Mouse (Mus musculus): ENCODE measurements around the gene Kcnj9.

The Kcnj9 gene

DNA sequence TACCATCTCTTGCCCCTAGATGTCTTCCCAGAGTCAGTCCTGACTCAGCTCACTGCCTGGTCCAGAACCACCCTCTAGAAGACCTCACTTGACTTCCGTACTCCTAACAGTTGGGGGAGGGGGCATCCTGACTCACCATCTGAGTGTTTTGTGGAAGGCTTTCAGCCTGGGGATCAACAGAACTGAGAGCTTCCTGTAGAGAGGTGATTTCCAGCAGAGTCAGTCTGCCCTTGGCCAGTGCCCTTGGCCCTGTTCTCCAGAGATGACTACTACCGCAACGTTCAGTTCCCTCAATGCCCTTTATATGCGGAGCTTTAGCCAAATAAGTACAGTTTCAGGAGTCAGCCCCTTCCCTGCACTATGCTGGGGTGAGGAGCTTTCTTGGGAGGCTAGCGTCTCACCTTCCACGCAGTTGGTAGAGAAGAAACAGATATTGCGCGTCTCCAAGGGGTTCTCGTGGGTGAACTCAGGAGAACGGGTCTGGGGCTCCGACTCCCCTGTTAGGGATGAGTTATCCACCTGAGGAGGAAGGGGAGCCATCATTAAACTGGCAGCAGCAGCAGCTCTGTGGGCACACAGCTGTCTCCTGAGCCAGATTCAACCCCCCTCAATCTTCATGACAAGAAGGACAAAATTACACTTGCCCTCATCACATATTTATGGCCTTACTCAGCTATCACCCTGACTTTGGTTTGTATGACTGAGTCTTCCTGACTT lies 40.1 kb downstream of the Kcnj9 start:
- DNase-seq (ENCODE audit: low spot score): no peak

DNA sequence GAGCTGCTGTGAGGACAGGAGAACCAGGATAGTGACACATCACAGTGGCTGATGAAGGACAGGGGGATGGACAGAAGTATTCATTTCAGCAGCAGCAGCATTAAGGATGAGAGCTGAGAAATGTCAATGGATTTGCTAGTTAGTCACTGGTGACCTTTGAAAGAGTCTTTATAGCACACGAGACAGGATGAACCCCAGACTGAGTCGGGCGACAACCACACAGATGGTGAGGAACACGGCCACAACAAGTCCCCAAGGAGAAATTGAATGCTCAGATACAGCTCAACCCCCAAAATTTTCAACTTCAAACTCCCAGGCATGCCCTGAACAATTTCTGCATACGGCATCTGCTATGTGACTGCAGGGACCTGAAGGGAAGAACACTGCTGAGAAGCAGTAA lies 42.4 kb downstream of the Kcnj9 start:
- no peak for DNase-seq (ENCODE audit: low spot score)

DNA sequence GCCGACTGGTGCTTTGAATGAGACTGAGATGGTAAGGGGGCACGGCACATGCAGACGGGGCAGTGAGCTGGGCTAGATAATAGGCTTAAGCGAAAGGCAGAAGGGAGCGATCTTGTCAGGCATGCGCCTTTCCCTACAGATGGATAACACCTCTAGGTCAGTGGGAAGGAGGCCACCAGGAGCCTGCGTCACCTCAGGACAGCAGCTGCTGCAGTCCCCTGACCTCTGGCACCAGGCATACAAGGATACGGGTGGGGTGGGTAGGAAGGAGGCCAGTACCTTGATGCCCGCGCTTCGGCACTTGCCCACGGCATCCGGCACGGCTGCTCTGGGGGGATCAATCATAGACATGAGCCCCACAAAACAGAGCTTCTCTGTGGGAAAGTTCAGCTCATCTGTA lies 44.9 kb downstream of the Kcnj9 start:
- no peak for DNase-seq (ENCODE audit: low spot score)

- DNase-seq (ENCODE audit: low spot score): no peak
Measured at GRCm38 (mm10) chr1:172283073-172283472, 46.0 kb downstream of the Kcnj9 start.

- no peak for DNase-seq (ENCODE audit: low spot score)
Measured at GRCm38 (mm10) chr1:172281522-172282254, 47.4 kb downstream of the Kcnj9 start.

GRCm38 (mm10) chr1:172279768-172280509 lies 49.2 kb downstream of the Kcnj9 start:
- DNase-seq (ENCODE audit: low spot score): no peak

DNA sequence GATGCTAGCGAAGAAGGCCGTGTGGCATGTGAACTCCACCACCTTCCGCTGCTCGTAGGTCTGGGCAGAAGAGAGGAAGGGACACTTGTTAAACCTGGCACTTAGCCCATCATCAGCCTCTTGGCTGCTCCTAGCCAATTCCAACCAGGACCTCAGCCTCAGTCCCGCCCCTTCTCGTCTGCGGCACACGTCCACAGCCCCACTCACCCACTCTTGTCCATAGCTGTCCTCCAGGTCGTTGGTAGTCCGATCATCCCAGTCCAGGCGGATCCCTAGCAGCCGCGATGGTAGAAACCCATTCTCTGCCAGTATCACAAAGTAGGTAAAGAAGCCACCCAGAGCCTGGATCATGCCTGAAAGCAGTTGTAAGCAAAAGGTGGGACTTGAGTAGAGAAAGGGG lies 50.8 kb downstream of the Kcnj9 start:
- DNase-seq (ENCODE audit: low spot score): no peak

GRCm38 (mm10) chr1:172277172-172277571 lies 51.9 kb downstream of the Kcnj9 start:
- DNase-seq (ENCODE audit: low spot score): no peak

- DNase-seq (ENCODE audit: low spot score): no peak
Measured at GRCm38 (mm10) chr1:172274547-172274946, 54.6 kb downstream of the Kcnj9 start.

GRCm38 (mm10) chr1:172274116-172274515 lies 55.0 kb downstream of the Kcnj9 start:
- peak; percentile 30 for DNase-seq (ENCODE audit: low spot score)

GRCm38 (mm10) chr1:172273386-172273785 lies 55.7 kb downstream of the Kcnj9 start:
- no peak for DNase-seq (ENCODE audit: low spot score)

GRCm38 (mm10) chr1:172271765-172272164 lies 57.4 kb downstream of the Kcnj9 start:
- DNase-seq (ENCODE audit: low spot score): no peak

DNA sequence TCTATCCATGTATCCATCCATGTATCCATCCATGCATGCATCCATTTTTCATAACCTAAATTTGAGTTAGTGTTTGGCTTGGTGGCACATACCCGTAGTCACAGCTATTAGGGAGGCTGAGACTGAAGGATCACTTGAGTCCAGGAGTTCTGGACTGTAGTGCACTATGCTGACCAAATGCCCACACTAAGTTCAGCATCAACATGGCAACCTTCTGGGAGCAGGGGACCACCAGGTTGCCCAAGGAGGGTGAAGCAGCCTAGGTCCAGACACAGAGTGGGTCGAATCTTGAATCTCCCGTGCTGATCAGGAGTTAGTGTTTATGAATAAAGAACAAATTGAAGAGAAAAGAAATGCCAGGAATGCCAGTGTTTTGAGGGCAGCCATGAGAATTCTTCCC lies 57.9 kb downstream of the Kcnj9 start:
- no peak for DNase-seq (ENCODE audit: low spot score)

All from yolk sac, embryonic 10.5 days (tissue).